Mouse (Mus musculus) CH12.LX (cell line): ENCODE results near the gene Frzb. TPM values are rescaled to one million over a fixed set of nuclear protein-coding genes. Genes with fewer than 3 reads are reported as not detected.

Source experiments
- DNase-seq: peaks from one replicate; pipeline ENCODE4 v3.0.0-alpha.2; 2013; ENCODE audit errors: extremely low read depth
- H3K27ac ChIP-seq: 2 replicates; pipeline ENCODE4 v1.5.1; 2012; ENCODE audit warnings: low read depth, mild to moderate bottlenecking, control low read depth, moderate library complexity; ENCODE audit not compliant: insufficient read depth
- H3K27me3 ChIP-seq: replicated peaks from 2 replicates; pipeline ENCODE3; 2012; ENCODE audit warnings: inconsistent platforms
- H3K36me3 ChIP-seq, 2 experiments: replicated peaks in 1 of 2; 2 replicates each; pipeline versions ENCODE3 to v1.6.1; 2012; ENCODE audit warnings: inconsistent platforms in 1 of 2, low read length in 1 of 2, mild to moderate bottlenecking in 1 of 2, mixed read lengths in 1 of 2, moderate library complexity in 1 of 2; ENCODE audit not compliant: control insufficient read depth in 1 of 2, insufficient read depth in 1 of 2
- H3K4me1 ChIP-seq, 2 experiments: 2 replicates each; pipeline ENCODE4 v1.6.1; 2012; ENCODE audit warnings: inconsistent platforms in 1 of 2, moderate library complexity in 1 of 2; ENCODE audit not compliant: insufficient read depth in 2 of 2, control insufficient read depth in 1 of 2
- H3K4me2 ChIP-seq: 2 replicates; pipeline ENCODE4 v1.6.1; 2012; ENCODE audit warnings: low read depth, mild to moderate bottlenecking, control low read depth; ENCODE audit not compliant: poor library complexity, insufficient read depth, severe bottlenecking
- H3K4me3 ChIP-seq, 3 experiments: fragments of 150-350 bp in 1 of 3; sonication (generic) in 1 of 3; replicated peaks in 1 of 3; 2 replicates each; pipeline versions ENCODE3 to v1.5.1; 2011 to 2012; ENCODE audit warnings: low read depth in 2 of 3, low read length in 2 of 3, mild to moderate bottlenecking in 2 of 3, moderate library complexity in 2 of 3, control low read depth in 1 of 3, improper control_type of control experiment in 1 of 3, inconsistent platforms in 1 of 3, mixed read lengths in 1 of 3; ENCODE audit not compliant: poor library complexity in 1 of 3
- H3K79me2 ChIP-seq: replicated peaks from 2 replicates; pipeline ENCODE4 v1.6.1; 2012; ENCODE audit warnings: mild to moderate bottlenecking, moderate library complexity; ENCODE audit not compliant: control insufficient read depth, poor library complexity, insufficient read depth, severe bottlenecking; ENCODE audit errors: extremely low read depth
- H3K9ac ChIP-seq: 2 replicates; pipeline ENCODE4 v1.6.1; 2012; ENCODE audit warnings: low read depth, mild to moderate bottlenecking, control low read depth, moderate library complexity; ENCODE audit not compliant: insufficient read depth
- H3K9me3 ChIP-seq: replicated peaks from 2 replicates; pipeline ENCODE3; 2012; ENCODE audit warnings: low read length, inconsistent platforms, mixed read lengths
- CHD1 ChIP-seq: IDR thresholded peaks from 2 replicates; pipeline ENCODE4 v1.6.1; 2012; ENCODE audit warnings: low read depth, low read length, improper control_type of control experiment, inconsistent platforms
- E2F4 ChIP-seq: IDR thresholded peaks from 2 replicates; pipeline ENCODE4 v1.6.1; 2011; ENCODE audit warnings: low read depth, low read length, improper control_type of control experiment; ENCODE audit not compliant: insufficient replicate concordance
- EP300 ChIP-seq: IDR thresholded peaks from 2 replicates; pipeline ENCODE4 v1.6.1; 2011; ENCODE audit warnings: low read length, improper control_type of control experiment
- GABPA ChIP-seq: IDR thresholded peaks from 2 replicates; pipeline ENCODE4 v1.6.1; 2012; ENCODE audit warnings: low read depth, low read length, improper control_type of control experiment, inconsistent platforms; ENCODE audit not compliant: insufficient replicate concordance
- MXI1 ChIP-seq: IDR thresholded peaks from 2 replicates; pipeline ENCODE4 v1.6.1; 2011; ENCODE audit warnings: mild to moderate bottlenecking, low read depth, low read length, improper control_type of control experiment
- NRF1 ChIP-seq: IDR thresholded peaks from 2 replicates; pipeline ENCODE4 v1.6.1; 2014; ENCODE audit warnings: low read depth, mild to moderate bottlenecking, inconsistent platforms, low read length, improper control_type of control experiment, moderate library complexity
- SIN3A ChIP-seq: IDR thresholded peaks from 2 replicates; pipeline ENCODE4 v1.6.1; 2012; ENCODE audit warnings: low read length, improper control_type of control experiment, inconsistent platforms
- USF1 ChIP-seq: IDR thresholded peaks from 2 replicates; pipeline ENCODE4 v1.6.1; 2014; ENCODE audit warnings: low read depth, mild to moderate bottlenecking, inconsistent platforms, low read length, improper control_type of control experiment
- ZNF384 ChIP-seq: IDR thresholded peaks from 2 replicates; pipeline ENCODE4 v1.6.1; 2012; ENCODE audit warnings: low read depth, low read length, improper control_type of control experiment, inconsistent platforms
- dilution Hi-C: fragments of 300-500 bp; cut with MboI; formaldehyde crosslinking; loops from 2 replicates; pipeline ENCODE4 v1.14.3; 2020; ENCODE audit warnings: low sequenced_read_pairs; ENCODE audit not compliant: extremely low pct_unique_long_range_greater_than_20kb, extremely low pct_ligation_motif_present
- in situ Hi-C: fragments of 300-500 bp; cut with MboI; formaldehyde crosslinking; loops from 3 replicates; pipeline ENCODE4 v1.14.3; 2019; ENCODE audit warnings: low sequenced_read_pairs, low pct_ligation_motif_present, low pct_unique_long_range_greater_than_20kb, mixed read lengths
- polyA plus RNA-seq: library from polyadenylated mRNA; unstranded; fragments of >175 nt; gene quantifications from 2 replicates; pipeline ENCODE4 v1.2.1, GENCODE M21; 2012; ENCODE audit warnings: low read depth; ENCODE audit not compliant: insufficient read length
- total RNA-seq, 2 experiments: library from RNA; depleted of rRNA; stranded (reverse); fragments of 300-350 nt in 1 of 2; fragments of >200 nt in 1 of 2; gene quantifications; 2 replicates each; pipeline ENCODE4 v1.2.3; 2012 to 2014

Gene Frzb
- total and polyA plus RNA-seq, 3 experiments = not detected

DNA sequence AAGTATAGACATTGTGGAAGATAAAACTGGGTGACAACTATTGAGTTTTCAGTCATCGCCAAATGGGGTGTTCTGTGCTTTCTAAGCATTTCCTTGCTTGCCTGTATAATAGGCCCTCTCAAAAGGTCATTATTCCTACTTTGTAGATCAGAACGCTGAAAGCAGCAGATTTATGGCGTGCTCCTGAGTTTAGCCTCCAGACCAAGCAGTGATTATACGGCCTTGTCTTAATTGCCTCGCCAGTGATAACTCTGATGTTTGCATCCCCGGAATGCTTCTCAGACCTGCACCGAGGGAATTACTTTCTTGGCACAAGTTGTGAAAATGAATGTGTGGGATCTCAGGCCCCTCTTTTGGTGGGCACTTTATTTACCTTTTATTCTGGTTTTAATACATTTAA, 51.4 kb downstream of the Frzb start:
- Histone ChIP-seq H3K4me2 (no peak overlapping the region), H3K27ac (no peak overlapping the region), H3K9me3 (no peaks in the 10 kb centered on the region), H3K27me3 (no peaks in the 10 kb centered on the region), H3K4me3 (no peak overlapping the region), H3K4me1 (no peaks in the 10 kb centered on the region), H3K9ac (no peak overlapping the region), H3K36me3 (no peaks in the 10 kb centered on the region), H3K79me2 (no peaks in the 10 kb centered on the region)
- TF ChIP-seq SIN3A (no peak), CHD1 (no peak), GABPA (no peak)
- dilution Hi-C loops = no loop called here
- in situ Hi-C loops = no loop called here
- DNase-seq = no peak

GRCm38 (mm10) chr2:80388341-80388740, 59.1 kb downstream of the Frzb start:
- H3K9ac ChIP-seq = no peak overlapping the region
- no peaks in the 10 kb centered on the region for H3K27me3 ChIP-seq
- no peak overlapping the region for H3K27ac ChIP-seq
- dilution Hi-C loops (no loop called here), in situ Hi-C loops (no loop called here)
- TF ChIP-seq CHD1 (no peak), MXI1 (no peak), ZNF384 (no peak), NRF1 (no peak), USF1 (no peak), GABPA (no peak)
- H3K4me3 ChIP-seq = no peak overlapping the region
- H3K79me2 ChIP-seq = no peaks in the 10 kb centered on the region
- no peaks in the 10 kb centered on the region for H3K36me3 ChIP-seq
- H3K9me3 ChIP-seq = no peaks in the 10 kb centered on the region
- no peaks in the 10 kb centered on the region for H3K4me1 ChIP-seq
- no peak for DNase-seq
- no peak overlapping the region for H3K4me2 ChIP-seq

DNA sequence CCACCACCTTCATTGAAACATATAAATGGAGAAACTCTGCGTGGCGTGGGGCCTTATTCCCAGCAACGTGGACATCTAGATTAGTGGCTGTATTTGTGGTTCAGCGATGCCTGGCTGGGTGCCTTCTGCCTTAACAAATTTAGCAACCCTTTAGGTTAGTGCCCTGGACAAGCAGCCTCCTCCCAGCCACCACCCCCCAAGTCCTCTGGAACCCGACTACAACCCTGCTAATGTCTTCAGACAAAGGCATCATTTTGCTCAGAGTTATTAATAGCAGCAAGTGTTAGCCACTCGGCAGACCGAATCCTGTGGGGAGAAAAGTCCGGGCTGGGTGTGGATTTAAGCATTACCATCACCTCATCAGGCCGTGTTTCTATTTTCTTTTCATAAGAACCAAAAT, 59.8 kb downstream of the Frzb start:
- Histone ChIP-seq H3K27ac (no peak overlapping the region), H3K36me3 (no peaks in the 10 kb centered on the region), H3K4me2 (no peak overlapping the region), H3K27me3 (no peaks in the 10 kb centered on the region), H3K9me3 (no peaks in the 10 kb centered on the region), H3K4me1 (no peaks in the 10 kb centered on the region), H3K9ac (no peak overlapping the region), H3K4me3 (no peak overlapping the region), H3K79me2 (no peaks in the 10 kb centered on the region)
- dilution Hi-C loops (no loop called here), in situ Hi-C loops (no loop called here)
- DNase-seq = no peak
- TF ChIP-seq E2F4 (no peak), EP300 (no peak)
